Mouse (Mus musculus) erythroblast, embryonic 14.5 days (primary cell): ENCODE measurements around the gene Exoc4.

ENCODE experiments used
- GATA1 ChIP-seq: IDR thresholded peaks from 2 replicates; pipeline ENCODE4 v1.6.1; 2012; ENCODE audit warnings: low read length, inconsistent platforms, mixed read lengths
- TAL1 ChIP-seq: IDR thresholded peaks from 3 replicates; pipeline ENCODE4 v1.6.1; 2012; ENCODE audit warnings: low read length, inconsistent platforms, mixed read lengths

GRCm38 (mm10) chr6:33455238-33455637, 206.4 kb downstream of the Exoc4 start:
- TF ChIP-seq TAL1, result no peak
- TF ChIP-seq GATA1, result no peak
